Mouse (Mus musculus) lung, embryonic 16.5 days (tissue): Measurements from ENCODE around the gene Srcap. TPM values are rescaled to one million over a fixed set of nuclear protein-coding genes. Genes with fewer than 3 reads are reported as not detected.

Experiments used
- ATAC-seq: fragments of 200-750 bp; cut with Nextera tagmentation; 2 replicates; pipeline ENCODE4 v1.8.0; 2017; ENCODE audit warnings: low read depth, mild to moderate bottlenecking, moderate library complexity
- H3K27ac ChIP-seq: fragments of 300-500 bp; sonication (generic); 2 replicates; pipeline ENCODE4 v1.5.1; 2014; ENCODE audit warnings: mild to moderate bottlenecking, control low read depth, low read length
- H3K27me3 ChIP-seq: fragments of 300-500 bp; sonication (generic); 2 replicates; pipeline ENCODE4 v1.6.1; 2014; ENCODE audit warnings: low read depth, low read length, mixed read lengths; ENCODE audit not compliant: control insufficient read depth, insufficient read depth
- H3K36me3 ChIP-seq: fragments of 300-500 bp; sonication (generic); 2 replicates; pipeline ENCODE4 v1.6.1; 2014; ENCODE audit warnings: low read length; ENCODE audit not compliant: control insufficient read depth, insufficient read depth
- H3K4me1 ChIP-seq: fragments of 300-500 bp; sonication (generic); replicated peaks from 2 replicates; pipeline ENCODE4 v1.6.1; 2014; ENCODE audit warnings: low read length, mixed read lengths; ENCODE audit not compliant: control insufficient read depth, insufficient read depth
- H3K4me2 ChIP-seq: fragments of 300-500 bp; sonication (generic); 2 replicates; pipeline ENCODE4 v1.6.1; 2014; ENCODE audit warnings: low read depth, low read length, control low read depth
- H3K4me3 ChIP-seq: fragments of 300-500 bp; sonication (generic); 2 replicates; pipeline ENCODE4 v1.5.1; 2014; ENCODE audit warnings: mild to moderate bottlenecking, low read length, control low read depth
- H3K9ac ChIP-seq: fragments of 300-500 bp; sonication (generic); 2 replicates; pipeline ENCODE4 v1.6.1; 2014; ENCODE audit warnings: low read length, control low read depth
- H3K9me3 ChIP-seq: fragments of 300-500 bp; sonication (generic); 2 replicates; pipeline ENCODE4 v1.6.1; 2016; ENCODE audit warnings: low read length; ENCODE audit not compliant: control insufficient read depth
- WGBS: fragments of 180-500 bp; shearing (Covaris S2); extraction: QIAGEN DNeasy Blood & Tissue Kit; methylation state at CpG from one replicate; pipeline ENCODE4 v1.1.7; 2014; 5-methylcytosine and 5-hydroxymethylcytosine counted together
- polyA plus RNA-seq: library from polyadenylated mRNA; unstranded; fragments of >200 nt; fragmentation: Nextera tagmentation; extraction: Ambion mirVana; gene quantifications from 2 replicates; pipeline ENCODE4 v1.2.1, GENCODE M21; 2015

Gene Srcap
- polyA plus RNA-seq, 1 experiment from 2014 or later: 33.7 TPM

DNA sequence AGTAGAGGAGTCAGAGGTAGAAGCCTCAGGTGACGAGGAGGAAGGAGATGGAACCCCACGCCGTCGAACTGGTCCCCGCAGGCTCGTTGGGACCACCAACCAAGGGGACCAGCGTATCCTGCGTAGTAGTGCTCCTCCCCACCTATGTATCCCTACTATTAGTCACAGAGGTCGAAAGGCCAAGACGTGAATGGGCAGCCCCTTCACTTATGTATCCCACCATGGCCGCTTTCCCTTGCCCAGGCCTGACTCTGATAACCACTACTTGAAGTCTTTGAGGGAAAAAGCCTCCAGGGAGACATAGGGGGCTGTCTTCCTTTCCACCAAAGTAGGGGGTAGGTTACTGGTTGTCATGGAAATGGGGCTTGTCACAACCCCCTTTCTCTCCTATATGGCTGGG, 48.8 kb downstream of the Srcap start:
- Histone ChIP-seq H3K27me3 (no peaks in the 10 kb centered on the region), H3K4me2 (no peak overlapping the region), H3K9me3 (no peaks in the 10 kb centered on the region), H3K36me3 (peaks cover 44% of the 10 kb centered on the region), H3K4me1 (peaks cover 4% of the 10 kb centered on the region; the same call in 1 of the 2 replicates), H3K9ac (no peak overlapping the region), H3K4me3 (no peak overlapping the region), H3K27ac (no peak overlapping the region)
- 0 out of 2 replicates have a peak, but pooled peaks have one; percentile 11 for ATAC-seq
- WGBS: 93% methylated on average over 11 of the region's 11 CpGs

DNA sequence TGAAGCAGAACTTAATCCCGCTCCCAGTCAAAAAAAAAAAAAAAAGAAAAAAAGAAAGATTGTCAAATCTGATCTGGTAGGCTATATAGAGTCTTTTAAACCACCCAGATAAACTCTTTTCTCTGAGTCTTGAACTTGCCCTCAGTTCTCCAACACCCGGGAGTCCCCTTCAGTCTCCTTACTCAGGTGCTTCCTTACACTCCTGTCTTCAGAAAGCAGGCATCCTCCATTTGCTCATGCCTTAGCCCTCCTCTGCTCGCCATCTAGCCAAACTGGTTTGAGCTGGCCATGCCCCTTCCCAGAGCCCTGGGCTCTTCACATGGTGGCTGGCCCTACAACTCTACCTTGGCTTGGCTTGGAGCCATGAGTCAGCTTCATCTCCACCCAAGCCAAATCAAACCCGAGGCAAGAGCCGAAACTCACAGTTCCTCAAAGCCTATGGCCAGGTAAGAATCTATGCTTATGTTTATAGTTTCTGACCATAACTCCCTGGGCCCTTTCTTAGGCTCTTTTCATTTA, 49.6 kb downstream of the Srcap start, which contains the start of gene Tmem265:
Tmem265 (plus strand) TSS at position 51 of the 519 bp plus-strand sequence.
- 74% methylated on average over 5 of the region's 5 CpGs for WGBS
- no peak within 1 kb of the TSS for H3K4me2 ChIP-seq
- H3K9ac ChIP-seq: no peak within 1 kb of the TSS
- peaks cover 38% of the 10 kb centered on the region for H3K36me3 ChIP-seq
- H3K9me3 ChIP-seq: no peaks in the 10 kb centered on the region
- no peak within 1 kb of the TSS for H3K4me3 ChIP-seq
- no peak within 1 kb of the TSS for H3K27ac ChIP-seq
- H3K27me3 ChIP-seq: no peaks in the 10 kb centered on the region
- H3K4me1 ChIP-seq: peaks cover 4% of the 10 kb centered on the region; the same call in 1 of the 2 replicates
- ATAC-seq: peak; percentile 53; the same call in 1 of the 2 replicates

DNA sequence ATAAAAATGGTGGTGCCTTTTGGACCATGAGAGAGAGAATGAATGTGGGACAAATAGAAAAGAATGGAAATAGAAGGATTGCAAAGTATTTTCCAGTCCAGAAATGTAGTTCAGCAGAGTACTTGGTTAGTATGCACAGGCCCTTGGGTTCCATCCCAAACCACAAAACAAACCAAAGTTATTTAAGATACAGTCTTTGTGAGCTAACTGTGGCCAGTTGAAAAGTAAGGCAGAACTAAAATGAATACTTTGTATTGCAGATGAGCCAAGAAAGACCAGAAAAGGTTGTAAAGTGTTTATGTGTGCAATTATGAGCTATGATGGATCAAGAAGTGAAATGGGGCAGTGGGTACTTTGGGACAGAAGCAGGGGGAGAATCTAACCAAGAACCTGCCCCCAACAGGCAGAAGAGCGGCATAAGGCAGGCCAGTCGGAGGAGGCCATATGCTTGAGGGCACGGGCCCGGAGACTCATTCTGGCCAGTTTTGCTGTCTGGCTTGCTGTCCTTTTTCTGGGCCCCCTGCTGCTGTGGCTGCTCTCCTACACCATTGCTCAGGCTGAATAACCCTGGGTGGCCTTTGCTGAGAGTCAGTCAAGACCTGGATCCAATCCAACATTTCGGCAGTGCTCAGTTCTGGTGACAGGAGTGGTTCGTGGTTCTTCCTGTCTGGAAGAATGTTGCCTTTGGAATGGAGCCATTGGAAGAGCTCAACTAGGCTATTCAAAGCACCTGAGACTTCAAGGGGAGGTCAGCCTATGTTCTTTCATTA, 52.8 kb downstream of the Srcap start:
- Histone ChIP-seq H3K27ac (peak overlapping the region; percentile 22; the same call in 1 of the 2 replicates), H3K9ac (no peak overlapping the region), H3K27me3 (no peaks in the 10 kb centered on the region), H3K4me1 (peaks cover 4% of the 10 kb centered on the region; the same call in 1 of the 2 replicates), H3K4me2 (no peak overlapping the region), H3K4me3 (no peak overlapping the region), H3K36me3 (peaks cover 27% of the 10 kb centered on the region), H3K9me3 (no peaks in the 10 kb centered on the region)
- ATAC-seq: peak; percentile 62
- WGBS: 54% methylated on average over 6 of the region's 6 CpGs

DNA sequence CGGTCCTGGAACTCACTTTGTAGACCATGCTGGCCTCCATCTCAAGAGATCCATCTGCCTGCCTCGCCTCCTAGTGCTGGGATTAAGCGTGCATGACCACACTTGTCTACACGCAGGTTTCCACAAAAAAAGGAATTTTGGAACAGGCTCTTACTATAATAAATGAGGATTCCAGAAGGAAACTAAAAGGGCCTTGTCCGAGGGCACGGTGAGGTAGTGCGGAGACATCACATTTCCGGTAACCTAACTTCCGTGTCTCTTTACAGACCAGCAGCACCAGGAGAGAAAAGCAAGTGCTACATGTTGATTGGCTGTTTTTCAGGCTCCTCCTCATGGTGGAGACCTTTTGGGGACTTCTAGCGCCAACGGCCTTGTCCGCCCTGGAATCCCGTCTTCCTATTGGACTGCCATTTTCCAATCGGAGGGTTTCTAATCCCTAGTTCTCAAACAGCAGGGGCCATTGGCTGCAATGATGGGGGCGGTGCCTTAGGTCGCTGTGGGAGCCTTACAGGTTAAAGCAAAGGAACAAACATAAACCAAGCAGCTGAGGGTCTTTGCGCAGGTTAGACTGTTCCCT, 61.2 kb downstream of the Srcap start, which contains the start of gene Phkg2:
Phkg2 (plus strand) TSS at position 446 of the 577 bp plus-strand sequence.
- 0% methylated on average over 17 of the region's 17 CpGs for WGBS
- ATAC-seq: peak; percentile 98

DNA sequence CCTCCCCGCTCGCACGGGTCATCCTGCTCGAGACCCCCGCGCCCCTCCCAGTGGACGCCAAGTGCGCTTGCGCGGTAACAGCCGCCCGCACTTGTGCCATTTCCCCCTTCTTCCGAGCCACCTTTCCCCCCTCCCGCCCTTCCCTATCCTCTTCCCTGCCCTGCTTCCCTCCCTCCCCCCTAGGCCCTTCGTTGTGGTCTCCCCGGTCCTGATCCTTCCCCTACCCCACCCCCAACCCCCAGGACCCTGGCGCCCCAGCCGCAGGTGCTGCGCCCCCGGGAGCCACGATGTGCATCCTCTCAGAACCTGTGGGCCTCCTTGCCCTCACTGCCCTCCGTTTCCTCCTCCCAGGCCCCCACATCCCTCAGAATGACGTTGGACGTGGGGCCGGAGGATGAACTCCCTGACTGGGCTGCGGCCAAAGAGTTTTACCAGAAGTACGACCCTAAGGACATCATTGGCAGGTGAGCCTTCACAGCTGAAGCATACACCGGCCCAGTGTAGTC, 61.8 kb downstream of the Srcap start:
- Histone ChIP-seq H3K4me3 (peak overlapping the region; percentile 85), H3K27me3 (no peaks in the 10 kb centered on the region), H3K4me1 (peaks cover 18% of the 10 kb centered on the region), H3K9me3 (no peaks in the 10 kb centered on the region), H3K9ac (peak overlapping the region; percentile 89), H3K36me3 (peaks cover 12% of the 10 kb centered on the region), H3K4me2 (peak overlapping the region; percentile 93), H3K27ac (peak overlapping the region; percentile 63)
- peak; percentile 68 for ATAC-seq
- WGBS: 1% methylated on average over 17 of the region's 28 CpGs

More for the DNA sequence above, 61.2 kb downstream of the Srcap start, which contains the start of gene Phkg2:
- peak within 1 kb of the TSS; percentile 85 for H3K4me3 ChIP-seq
- no peaks in the 10 kb centered on the region for H3K9me3 ChIP-seq
- H3K4me2 ChIP-seq: peak within 1 kb of the TSS; percentile 93
- H3K9ac ChIP-seq: peak within 1 kb of the TSS; percentile 89
- no peaks in the 10 kb centered on the region for H3K27me3 ChIP-seq
- H3K36me3 ChIP-seq: peaks cover 8% of the 10 kb centered on the region; the same call in 1 of the 2 replicates
- H3K27ac ChIP-seq: peak within 1 kb of the TSS; percentile 80
- H3K4me1 ChIP-seq: peaks cover 18% of the 10 kb centered on the region

DNA sequence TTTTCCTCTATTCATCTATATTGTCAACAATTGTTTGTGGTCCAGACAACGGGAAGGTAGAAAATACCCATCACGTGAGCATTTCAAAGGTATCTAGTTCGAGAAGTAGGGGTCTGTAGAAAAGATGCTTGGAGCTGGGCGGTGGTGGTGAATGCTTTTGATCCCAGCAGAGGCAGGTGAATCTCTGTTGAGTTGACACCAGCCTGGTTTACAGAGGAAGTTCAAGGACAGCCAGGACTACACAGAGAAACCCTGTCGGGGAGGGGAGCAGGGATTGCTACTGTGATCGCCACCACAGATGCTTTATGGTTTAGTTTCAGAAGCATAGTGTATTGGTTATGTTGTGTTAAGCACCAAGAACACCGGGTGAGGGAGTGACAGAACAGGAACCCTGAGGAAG, 62.3 kb downstream of the Srcap start:
- Histone ChIP-seq H3K27me3 (no peaks in the 10 kb centered on the region), H3K4me3 (peak overlapping the region; percentile 85), H3K9me3 (no peaks in the 10 kb centered on the region), H3K27ac (no peak overlapping the region), H3K9ac (peak overlapping the region; percentile 89), H3K4me1 (peaks cover 18% of the 10 kb centered on the region), H3K4me2 (peak overlapping the region; percentile 93), H3K36me3 (peaks cover 14% of the 10 kb centered on the region)
- 16% methylated on average over 7 of the region's 7 CpGs for WGBS
- ATAC-seq: no peak

DNA sequence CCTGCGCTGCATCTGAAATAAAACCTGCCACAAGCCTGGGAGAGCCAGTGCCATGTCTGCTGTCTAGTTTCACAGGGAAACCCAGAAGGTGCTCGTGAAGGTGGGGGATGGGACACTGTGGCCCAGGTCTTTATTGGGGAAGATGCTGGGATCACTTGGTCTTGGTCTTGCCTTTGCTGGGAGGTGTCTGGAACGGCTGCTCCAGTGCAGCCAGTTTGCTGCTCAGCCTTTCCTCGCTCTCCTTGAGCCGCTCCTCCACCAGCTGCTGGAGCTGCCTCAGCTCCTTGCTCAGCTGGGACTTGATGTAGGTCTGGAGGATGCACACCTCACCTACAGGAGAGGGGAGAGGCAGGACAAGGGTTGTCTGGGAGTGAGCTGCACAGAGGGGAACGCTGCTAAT, 71.5 kb downstream of the Srcap start:
- Histone ChIP-seq H3K27me3 (no peaks in the 10 kb centered on the region), H3K4me3 (no peak overlapping the region), H3K36me3 (peaks cover 25% of the 10 kb centered on the region), H3K27ac (no peak overlapping the region), H3K4me1 (peaks cover 8% of the 10 kb centered on the region), H3K4me2 (no peak overlapping the region), H3K9me3 (no peaks in the 10 kb centered on the region), H3K9ac (no peak overlapping the region)
- ATAC-seq: no peak
- WGBS: 90% methylated on average over 6 of the region's 6 CpGs

DNA sequence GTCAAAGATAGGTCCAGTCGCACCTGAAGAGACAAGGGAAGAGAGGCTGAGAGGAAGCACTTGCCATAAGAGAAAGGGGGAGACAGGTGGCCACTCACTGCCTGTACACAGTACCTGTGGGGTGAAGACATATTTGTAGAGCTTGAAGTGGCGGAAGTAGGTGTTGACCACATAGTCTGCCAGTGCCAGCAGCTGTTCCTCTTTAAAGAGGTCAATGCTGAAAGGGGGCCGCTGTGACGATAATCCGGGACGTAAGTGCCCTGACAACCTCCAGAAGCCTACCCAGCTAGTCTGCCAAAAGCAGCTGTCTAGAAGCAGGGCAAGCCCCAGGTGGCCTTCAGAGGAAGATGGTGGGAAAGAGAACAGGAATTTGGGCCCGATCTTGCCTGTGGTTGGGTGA, 73.2 kb downstream of the Srcap start:
- Histone ChIP-seq H3K4me1 (peaks cover 16% of the 10 kb centered on the region), H3K27ac (no peak overlapping the region), H3K4me3 (no peak overlapping the region), H3K27me3 (no peaks in the 10 kb centered on the region), H3K36me3 (peaks cover 21% of the 10 kb centered on the region), H3K9me3 (no peaks in the 10 kb centered on the region), H3K9ac (no peak overlapping the region), H3K4me2 (no peak overlapping the region)
- WGBS: 70% methylated on average over 7 of the region's 7 CpGs
- ATAC-seq: no peak

DNA sequence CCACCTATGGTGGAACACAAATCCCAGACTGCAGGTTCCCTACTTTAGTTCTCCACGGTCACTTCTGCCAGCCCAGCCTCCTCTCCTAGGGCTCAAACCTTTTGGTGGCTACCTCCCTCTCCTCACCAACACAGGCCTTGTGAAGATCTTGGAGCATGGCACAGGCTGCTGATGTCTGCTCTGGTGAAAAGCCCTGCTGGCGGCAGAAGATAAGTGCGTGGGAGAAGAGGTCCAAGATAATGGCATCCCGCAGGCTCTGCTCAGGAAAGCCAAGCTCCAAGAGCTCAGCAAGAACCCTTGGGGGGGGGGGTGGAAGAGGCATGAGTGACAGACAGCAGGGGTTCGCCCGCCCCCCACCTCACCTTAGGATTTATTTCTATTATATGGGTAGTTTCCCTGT, 74.4 kb downstream of the Srcap start:
- Histone ChIP-seq H3K4me2 (no peak overlapping the region), H3K27ac (no peak overlapping the region), H3K27me3 (no peaks in the 10 kb centered on the region), H3K4me3 (no peak overlapping the region), H3K4me1 (peaks cover 16% of the 10 kb centered on the region), H3K36me3 (peaks cover 24% of the 10 kb centered on the region), H3K9me3 (no peaks in the 10 kb centered on the region), H3K9ac (no peak overlapping the region)
- 86% methylated on average over 6 of the region's 6 CpGs for WGBS
- no peak for ATAC-seq
